Comparison of ENCODE assay signal across 10 mouse cellular contexts in genomic region chr15:82952292-82952705, GRCm38 (mm10). TPM values are rescaled to one million over a fixed set of nuclear protein-coding genes. Genes with fewer than 3 reads are reported as not detected.
A peak's percentile ranks its signal among the peaks of the same experiment; 100 is the strongest.
DNase-seq lines count a peak whose midpoint lies in the region; ATAC-seq lines count a peak whose summit lies in the region.
"Had no signal": no experiment of that assay in that cellular context is flagged by ENCODE, and none has a peak within 500 bp of the region (broad histone marks: within the 10 kb centered on the region; RNA-seq: fewer than 3 reads in every experiment).

No protein-coding gene starts in this region.

- peak overlapping the region; percentile 38; the same call in 1 of the 2 replicates for H3K9ac ChIP-seq in forebrain, embryonic 13.5 days

- peaks cover 84% of the 10 kb centered on the region for H3K4me1 ChIP-seq in heart, embryonic 10.5 days
- peaks cover 95% of the 10 kb centered on the region for H3K4me1 ChIP-seq in forebrain, embryonic 13.5 days
- H3K4me1 ChIP-seq in midbrain, embryonic 10.5 days = peaks cover 74% of the 10 kb centered on the region

- peak; percentile 81 for ATAC-seq in forebrain, embryonic 13.5 days

- no peak overlapping the region for H3K27ac ChIP-seq in heart, embryonic 10.5 days
- H3K27ac ChIP-seq in forebrain, embryonic 13.5 days = peak overlapping the region; percentile 84
- H3K27ac ChIP-seq in midbrain, embryonic 10.5 days (replicated peaks) = peak overlapping the region; percentile 79
- H3K27ac ChIP-seq: left cerebral cortex, adult 2 months had no signal

- H3K27me3 ChIP-seq in heart, embryonic 10.5 days (ENCODE audit: insufficient read depth, poor library complexity, severe bottlenecking) = peaks cover 98% of the 10 kb centered on the region
- peaks cover 6% of the 10 kb centered on the region; the same call in 1 of the 2 replicates for H3K27me3 ChIP-seq in forebrain, embryonic 13.5 days
- H3K27me3 ChIP-seq in midbrain, embryonic 10.5 days (ENCODE audit: low read depth, poor library complexity, severe bottlenecking) = peaks cover 100% of the 10 kb centered on the region

- H3K4me2 ChIP-seq in forebrain, embryonic 13.5 days = peak overlapping the region; percentile 33

- intact Hi-C loops in heart, postnatal 14 days (cut with DNase I) = no loop called here

- H3K36me3 ChIP-seq in heart, embryonic 10.5 days = no peaks in the 10 kb centered on the region
- H3K36me3 ChIP-seq in forebrain, embryonic 13.5 days (ENCODE audit: poor library complexity, severe bottlenecking) = no peaks in the 10 kb centered on the region
- H3K36me3 ChIP-seq in midbrain, embryonic 10.5 days = no peaks in the 10 kb centered on the region

- H3K9me3 ChIP-seq in heart, embryonic 10.5 days = no peaks in the 10 kb centered on the region
- no peaks in the 10 kb centered on the region for H3K9me3 ChIP-seq in forebrain, embryonic 13.5 days (replicated peaks)
- H3K9me3 ChIP-seq in midbrain, embryonic 10.5 days (replicated peaks) = no peaks in the 10 kb centered on the region

- 4% methylated on average over 20 of the region's 20 CpGs for WGBS in heart, embryonic 10.5 days
- 2% methylated on average over 20 of the region's 20 CpGs for WGBS in forebrain, embryonic 13.5 days
- 5% methylated on average over 20 of the region's 20 CpGs for WGBS in midbrain, embryonic 10.5 days

- DNase-seq in heart, embryonic 10.5 days (ENCODE audit: low spot score) = no peak
- DNase-seq in heart, postnatal 14 days = no peak
- DNase-seq in B cell, adult 2 months = peak; percentile 28 to 30
- DNase-seq in midbrain, embryonic 10.5 days (ENCODE audit: low spot score) = peak; percentile 80
- no peak for DNase-seq in thymus, postnatal 36 days
- DNase-seq in ovary, adult 18-20 months (ENCODE audit: low spot score) = no peak
- no peak for DNase-seq in cerebellum, adult 9-10 months

- peak overlapping the region; percentile 25 for H3K4me3 ChIP-seq in heart, embryonic 10.5 days
- no peak overlapping the region for H3K4me3 ChIP-seq in forebrain, embryonic 13.5 days
- H3K4me3 ChIP-seq in midbrain, embryonic 10.5 days = peak overlapping the region; percentile 29; the same call in 1 of the 2 replicates
- H3K4me3 ChIP-seq: left cerebral cortex, adult 2 months; myocyte had no signal

RNA-seq across cellular contexts. Expression of gene Tcf20, which starts 35.4 kb away (rescaled TPM):
- polyA plus RNA-seq in heart, embryonic 10.5 days (2016; fragmentation: Nextera tagmentation; extraction: Ambion mirVana) = 4.0 and 6.0 TPM in 2 replicates
- 10 to 100 TPM; 49.9 to 59.1 TPM for total RNA-seq in heart, postnatal 14 days (2021)
- 15.3 and 18.6 TPM in 2 replicates for polyA plus RNA-seq in forebrain, embryonic 13.5 days (2015; fragmentation: Nextera tagmentation; extraction: Ambion mirVana)
- 7.5 and 8.4 TPM in 2 replicates for polyA plus RNA-seq in midbrain, embryonic 10.5 days (2016; fragmentation: Nextera tagmentation; extraction: Ambion mirVana)

Comparison
In these comparisons a context has a peak if more than half of its experiments do, and no peak if none do; other contexts are left out.
1. DNase-seq: peak in B cell, adult 2 months (2 of 2) and midbrain, embryonic 10.5 days (single experiment); none in heart, embryonic 10.5 days (single experiment), heart, postnatal 14 days (0 of 2), thymus, postnatal 36 days (0 of 2), ovary, adult 18-20 months (single experiment) and cerebellum, adult 9-10 months (single experiment).